Comparison of ENCODE assay signal across 8 mouse cellular contexts in genomic region chr17:28575244-28576125, GRCm38 (mm10). TPM values are rescaled to one million over a fixed set of nuclear protein-coding genes. Genes with fewer than 3 reads are reported as not detected.
A peak's percentile ranks its signal among the peaks of the same experiment; 100 is the strongest.
DNase-seq lines count a peak whose midpoint lies in the region; ATAC-seq and TF ChIP-seq lines count a peak whose summit lies in the region.

Gene Lhfpl5, plus strand, starts transcription at chr17:28575641.

- no peaks in the 10 kb centered on the region for H3K4me1 ChIP-seq in embryonic facial prominence, embryonic 11.5 days (ENCODE audit: control insufficient read depth, insufficient read depth, low read length)
- H3K4me1 ChIP-seq in hindbrain, embryonic 10.5 days (replicated peaks): peaks cover 18% of the 10 kb centered on the region
- H3K4me1 ChIP-seq in liver, embryonic 16.5 days (ENCODE audit: control insufficient read depth, low read depth, low read length): peaks cover 3% of the 10 kb centered on the region; the same call in 1 of the 2 replicates

- H3K9ac ChIP-seq in embryonic facial prominence, embryonic 11.5 days (replicated peaks; ENCODE audit: low read length): no peak within 1 kb of the TSS
- no peak within 1 kb of the TSS for H3K9ac ChIP-seq in liver, embryonic 16.5 days (ENCODE audit: low read depth, low read length)

- H3K27me3 ChIP-seq in embryonic facial prominence, embryonic 11.5 days (ENCODE audit: control insufficient read depth, insufficient read depth, low read length): no peaks in the 10 kb centered on the region
- H3K27me3 ChIP-seq in hindbrain, embryonic 10.5 days (ENCODE audit: insufficient read depth, poor library complexity, severe bottlenecking): no peaks in the 10 kb centered on the region
- H3K27me3 ChIP-seq in liver, embryonic 16.5 days (ENCODE audit: control insufficient read depth, insufficient read depth, low read depth, low read length): peaks cover 3% of the 10 kb centered on the region; the same call in 1 of the 2 replicates

- no peaks in the 10 kb centered on the region for H3K9me3 ChIP-seq in embryonic facial prominence, embryonic 11.5 days (replicated peaks; ENCODE audit: control insufficient read depth, low read length)
- no peaks in the 10 kb centered on the region for H3K9me3 ChIP-seq in hindbrain, embryonic 10.5 days
- no peaks in the 10 kb centered on the region for H3K9me3 ChIP-seq in liver, embryonic 16.5 days (replicated peaks; ENCODE audit: control insufficient read depth, low read length)

- H3K36me3 ChIP-seq in embryonic facial prominence, embryonic 11.5 days (replicated peaks; ENCODE audit: control insufficient read depth, insufficient read depth, low read depth, low read length): no peaks in the 10 kb centered on the region
- H3K36me3 ChIP-seq in hindbrain, embryonic 10.5 days: no peaks in the 10 kb centered on the region
- H3K36me3 ChIP-seq in liver, embryonic 16.5 days (ENCODE audit: control insufficient read depth, insufficient read depth): no peaks in the 10 kb centered on the region

- ATAC-seq in embryonic facial prominence, embryonic 11.5 days (replicated peaks; ENCODE audit: insufficient number of reproducible peaks, low FRiP score, low TSS enrichment, low read depth): peak; percentile 81
- ATAC-seq in liver, embryonic 16.5 days (ENCODE audit: low read depth): peak; percentile 45

- peak within 1 kb of the TSS; percentile 45 for H3K4me3 ChIP-seq in layer of hippocampus, adult 2 months
- H3K4me3 ChIP-seq in embryonic facial prominence, embryonic 11.5 days (ENCODE audit: low read depth, low read length): no peak within 1 kb of the TSS; the same call in 1 of the 2 replicates
- peak within 1 kb of the TSS; percentile 50 for H3K4me3 ChIP-seq in hindbrain, embryonic 10.5 days
- H3K4me3 ChIP-seq in liver, embryonic 16.5 days (ENCODE audit: low read depth, low read length): 0 out of 2 replicates have a peak within 1 kb of the TSS, but pooled peaks have one; percentile 0

- no peak for DNase-seq in layer of hippocampus, adult 2 months (ENCODE audit: low spot score in 2 of 2)
- DNase-seq in layer of hippocampus, adult 11-12 months (ENCODE audit: low spot score): no peak
- DNase-seq in adrenal gland, adult 18-20 months (ENCODE audit: low spot score in 2 of 2): peak; percentile 41 to 55
- DNase-seq in embryonic facial prominence, embryonic 11.5 days (ENCODE audit: low spot score): peak; percentile 87
- peak; percentile 79 for DNase-seq in hindbrain, embryonic 10.5 days (ENCODE audit: low spot score)
- DNase-seq in ovary, postnatal 14 days (ENCODE audit: low spot score): peak; percentile 43
- DNase-seq in layer of hippocampus, adult 9-10 months (ENCODE audit: low spot score): no peak

- 16% methylated on average over 50 of the region's 50 CpGs for WGBS in embryonic facial prominence, embryonic 11.5 days
- WGBS in hindbrain, embryonic 10.5 days: 16% methylated on average over 50 of the region's 50 CpGs
- WGBS in liver, embryonic 16.5 days (ENCODE audit: insufficient replicate concordance): 14% methylated on average over 50 of the region's 50 CpGs

- H3K27ac ChIP-seq in layer of hippocampus, adult 2 months: no peak within 1 kb of the TSS
- no peak within 1 kb of the TSS for H3K27ac ChIP-seq in embryonic facial prominence, embryonic 11.5 days (replicated peaks; ENCODE audit: low read depth, low read length)
- 0 out of 2 replicates have a peak within 1 kb of the TSS, but pooled peaks have one; percentile 16 for H3K27ac ChIP-seq in hindbrain, embryonic 10.5 days
- no peak within 1 kb of the TSS for H3K27ac ChIP-seq in liver, embryonic 16.5 days (ENCODE audit: low read length)

- TF ChIP-seq CTCF in layer of hippocampus, adult 2 months (conservative IDR thresholded peaks at IDR 0.05): no peak

- H3K4me2 ChIP-seq in embryonic facial prominence, embryonic 11.5 days (ENCODE audit: low read depth, low read length): peak within 1 kb of the TSS; percentile 50
- H3K4me2 ChIP-seq in liver, embryonic 16.5 days (ENCODE audit: low read depth, low read length): 0 out of 2 replicates have a peak within 1 kb of the TSS, but pooled peaks have one; percentile 19

RNA-seq across cellular contexts. Expression of gene Lhfpl5, which starts in this region (rescaled TPM):
- 1 to 10 TPM; 3.7 to 5.4 TPM for total RNA-seq in layer of hippocampus, adult 2 months (2021)
- 1 to 10 TPM; 2.0 to 2.6 TPM for total RNA-seq in adrenal gland, adult 18-20 months (2021)
- 0.34 TPM in 1 of 2 replicates, not detected in the other for polyA plus RNA-seq in embryonic facial prominence, embryonic 11.5 days (2014; fragmentation: Nextera tagmentation; extraction: Ambion mirVana)
- polyA plus RNA-seq in hindbrain, embryonic 10.5 days (2016; fragmentation: Nextera tagmentation; extraction: Ambion mirVana): 1.9 and 2.1 TPM in 2 replicates
- polyA plus RNA-seq in liver, embryonic 16.5 days (2015; fragmentation: Nextera tagmentation; extraction: Ambion mirVana): 0.06 and 0.22 TPM in 2 replicates

Comparison
In these comparisons a context has a peak if more than half of its experiments do, and no peak if none do; other contexts are left out.
1. Peak in DNase-seq, ATAC-seq and H3K4me2 ChIP-seq in embryonic facial prominence, embryonic 11.5 days; RNA of the gene not detected or under 1 TPM.
2. Peak in ATAC-seq, H3K4me3 ChIP-seq and H3K4me2 ChIP-seq in liver, embryonic 16.5 days; RNA of the gene not detected or under 1 TPM.
3. DNase-seq: peak in adrenal gland, adult 18-20 months (2 of 2), hindbrain, embryonic 10.5 days (single experiment) and ovary, postnatal 14 days (single experiment); none in layer of hippocampus, adult 2 months (0 of 2), layer of hippocampus, adult 11-12 months (single experiment) and layer of hippocampus, adult 9-10 months (single experiment).